Mouse (Mus musculus) lung, adult 18-20 months (tissue): Measurements from ENCODE around the gene Atg16l1.

Source experiments
- DNase-seq, 2 experiments: peaks; one replicate each; pipeline ENCODE4 v3.0.0; 2022; ENCODE audit warnings: mixed read lengths in 2 of 2

Gene Atg16l1

GRCm38 (mm10) chr1:87837018-87837417 is 81.3 kb downstream of the Atg16l1 start:
- DNase-seq: no peak

- DNase-seq: no peak
Observed at GRCm38 (mm10) chr1:87840411-87841208, 84.9 kb downstream of the Atg16l1 start.
